Mouse (Mus musculus): Measurements from ENCODE around the gene Cnpy1. TPM values are rescaled to one million over a fixed set of nuclear protein-coding genes. Genes with fewer than 3 reads are reported as not detected.

Cnpy1 gene
- total and polyA plus RNA-seq, 3 experiments = not detected

DNA sequence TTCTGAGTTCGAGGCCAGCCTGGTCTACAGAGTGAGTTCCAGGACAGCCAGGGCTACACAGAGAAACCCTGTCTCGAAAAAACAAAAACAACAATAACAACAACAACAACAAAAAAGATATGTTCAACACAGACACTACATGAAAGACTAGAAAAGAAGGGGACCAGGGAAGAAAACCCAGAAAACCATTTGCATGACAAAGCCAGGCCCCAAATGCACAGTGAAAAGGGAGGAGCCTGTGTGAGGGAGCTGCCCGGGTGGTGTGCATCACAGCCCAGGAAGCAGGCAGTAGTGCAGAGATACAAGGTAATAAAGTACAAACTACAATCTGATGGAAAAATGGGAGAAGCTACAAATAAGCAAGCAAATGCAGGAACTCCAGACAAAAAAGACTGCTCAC, 13.5 kb downstream of the Cnpy1 start:
- Histone ChIP-seq H3K4me1 (ENCODE audit: control insufficient read depth in 1 of 2, insufficient read depth in 2 of 2, low read length in 2 of 2) (no peaks in the 10 kb centered on the region), H3K36me3 (ENCODE audit: control insufficient read depth in 1 of 2, insufficient read depth in 2 of 2, low read length in 2 of 2) (no peaks in the 10 kb centered on the region), H3K27ac (ENCODE audit: control insufficient read depth, low read depth, low read length) (no peak overlapping the region), H3K27me3 (ENCODE audit: control insufficient read depth in 1 of 2, insufficient read depth in 2 of 2, low read length in 2 of 2) (no peaks in the 10 kb centered on the region), H3K79me2 (ENCODE audit: control insufficient read depth, insufficient read depth, low read length, poor library complexity) (no peaks in the 10 kb centered on the region), H3K4me3 (ENCODE audit: control insufficient read depth in 1 of 2, insufficient read depth in 1 of 2, low read depth in 2 of 2, low read length in 2 of 2) (no peak overlapping the region), H3K9ac (ENCODE audit: control insufficient read depth, low read depth, low read length, poor library complexity, severe bottlenecking) (no peak overlapping the region), H3K9me3 (replicated peaks; ENCODE audit: insufficient read depth, low read length) (no peaks in the 10 kb centered on the region)
- DNase-seq (ENCODE audit: low read depth, low spot score) = no peak
- TF ChIP-seq UBTF (IDR thresholded peaks at IDR 0.05; ENCODE audit: borderline replicate concordance, insufficient read depth, low read depth, low read length) (no peak), HCFC1 (IDR thresholded peaks at IDR 0.05; ENCODE audit: low read depth, low read length) (no peak), POLR2AphosphoS5 (IDR thresholded peaks at IDR 0.05; ENCODE audit: borderline replicate concordance, low read depth, low read length) (no peak), TBP (IDR thresholded peaks at IDR 0.05; ENCODE audit: low read depth, low read length) (no peak)

- no peak for DNase-seq (ENCODE audit: low read depth, low spot score)
- no peak overlapping the region for H3K27ac ChIP-seq (ENCODE audit: control insufficient read depth, low read depth, low read length)
- H3K9ac ChIP-seq (ENCODE audit: control insufficient read depth, low read depth, low read length, poor library complexity, severe bottlenecking) = no peak overlapping the region
- no peaks in the 10 kb centered on the region for H3K79me2 ChIP-seq (ENCODE audit: control insufficient read depth, insufficient read depth, low read length, poor library complexity)
- TF ChIP-seq GABPA (IDR thresholded peaks at IDR 0.05; ENCODE audit: low read depth, low read length) (no peak), CTCF (IDR thresholded peaks at IDR 0.05 in 2 of 3, conservative IDR thresholded peaks at IDR 0.05 in 1 of 3; ENCODE audit: control insufficient read depth in 1 of 3, insufficient read depth in 1 of 3, low read depth in 2 of 3, low read length in 3 of 3, poor library complexity in 1 of 3, severe bottlenecking in 1 of 3) (no peak), ZC3H11A (IDR thresholded peaks at IDR 0.05; ENCODE audit: low read depth, low read length) (no peak), MAX (IDR thresholded peaks at IDR 0.05; ENCODE audit: low read length) (no peak), ELF1 (IDR thresholded peaks at IDR 0.05; ENCODE audit: low read depth, low read length) (no peak), ETS1 (IDR thresholded peaks at IDR 0.05; ENCODE audit: low read depth, low read length) (no peak), RAD21 (IDR thresholded peaks at IDR 0.05; ENCODE audit: low read depth, low read length) (no peak), EP300 (IDR thresholded peaks at IDR 0.05; ENCODE audit: low read depth in 1 of 2, low read length in 2 of 2) (no peak), GATA1 (IDR thresholded peaks at IDR 0.05; ENCODE audit: low read depth, low read length) (no peak), TBP (IDR thresholded peaks at IDR 0.05; ENCODE audit: low read depth, low read length) (no peak), JUND (IDR thresholded peaks at IDR 0.05; ENCODE audit: low read depth, low read length) (no peak)
- H3K9me3 ChIP-seq (replicated peaks; ENCODE audit: insufficient read depth, low read length) = no peaks in the 10 kb centered on the region
- H3K4me3 ChIP-seq (ENCODE audit: control insufficient read depth in 1 of 2, insufficient read depth in 1 of 2, low read depth in 2 of 2, low read length in 2 of 2) = no peak overlapping the region
- no peaks in the 10 kb centered on the region for H3K27me3 ChIP-seq (ENCODE audit: control insufficient read depth in 1 of 2, insufficient read depth in 2 of 2, low read length in 2 of 2)
- no peaks in the 10 kb centered on the region for H3K4me1 ChIP-seq (ENCODE audit: control insufficient read depth in 1 of 2, insufficient read depth in 2 of 2, low read length in 2 of 2)
- H3K36me3 ChIP-seq (ENCODE audit: control insufficient read depth in 1 of 2, insufficient read depth in 2 of 2, low read length in 2 of 2) = no peaks in the 10 kb centered on the region
These were observed 26.0 kb downstream of the Cnpy1 start for GRCm38 (mm10) chr5:28219596-28219995.

DNA sequence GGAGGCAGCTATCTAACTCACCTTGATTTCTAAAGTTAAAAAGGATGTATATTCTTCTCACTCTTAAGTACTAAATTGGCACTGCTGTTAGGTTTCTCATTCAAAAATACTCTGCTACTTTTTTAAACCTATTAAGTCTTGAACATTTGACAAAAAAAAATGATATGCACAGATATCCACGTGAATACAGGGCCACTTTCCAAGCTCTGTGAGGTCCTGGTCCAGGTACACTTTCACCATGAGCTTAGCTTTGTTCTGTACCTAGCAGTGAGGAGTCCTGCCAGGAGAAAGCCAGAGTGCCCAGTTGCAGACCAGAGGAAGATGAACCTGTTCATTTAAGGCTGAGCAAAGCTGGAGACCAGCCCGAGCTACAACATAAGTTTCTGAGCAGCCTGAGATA, 32.2 kb downstream of the Cnpy1 start:
- no peak for DNase-seq (ENCODE audit: low read depth, low spot score)
- Histone ChIP-seq H3K9me3 (replicated peaks; ENCODE audit: insufficient read depth, low read length) (no peaks in the 10 kb centered on the region), H3K79me2 (ENCODE audit: control insufficient read depth, insufficient read depth, low read length, poor library complexity) (no peaks in the 10 kb centered on the region), H3K27me3 (ENCODE audit: control insufficient read depth in 1 of 2, insufficient read depth in 2 of 2, low read length in 2 of 2) (no peaks in the 10 kb centered on the region), H3K36me3 (ENCODE audit: control insufficient read depth in 1 of 2, insufficient read depth in 2 of 2, low read length in 2 of 2) (no peaks in the 10 kb centered on the region), H3K4me1 (ENCODE audit: control insufficient read depth in 1 of 2, insufficient read depth in 2 of 2, low read length in 2 of 2) (no peaks in the 10 kb centered on the region), H3K9ac (ENCODE audit: control insufficient read depth, low read depth, low read length, poor library complexity, severe bottlenecking) (no peak overlapping the region), H3K27ac (ENCODE audit: control insufficient read depth, low read depth, low read length) (no peak overlapping the region), H3K4me3 (ENCODE audit: control insufficient read depth in 1 of 2, insufficient read depth in 1 of 2, low read depth in 2 of 2, low read length in 2 of 2) (no peak overlapping the region)
- TF ChIP-seq POLR2A (IDR thresholded peaks at IDR 0.05; ENCODE audit: control insufficient read depth in 1 of 2, insufficient read depth in 1 of 2, low read depth in 1 of 2, low read length in 2 of 2, poor library complexity in 1 of 2) (no peak), MYB (IDR thresholded peaks at IDR 0.05; ENCODE audit: low read depth, low read length) (no peak)
